Comparison of ENCODE assay signal across 16 mouse cellular contexts in genomic region chr3:22116188-22116587, GRCm38 (mm10).
"Had no signal": no experiment of that assay in that cellular context is flagged by ENCODE, and none has a peak within 500 bp of the region (broad histone marks: within the 10 kb centered on the region; RNA-seq: fewer than 3 reads in every experiment).

No protein-coding gene starts in this region.

- H3K36me3 ChIP-seq: limb, embryonic 12.5 days; lung, embryonic 15.5 days; neural tube, embryonic 15.5 days had no signal

- H3K4me3 ChIP-seq: layer of hippocampus, adult 2 months; limb, embryonic 12.5 days; liver, embryonic 13.5 days; lung, embryonic 15.5 days; midbrain, embryonic 10.5 days; neural tube, embryonic 15.5 days had no signal

- DNase-seq: kidney, adult 18-20 months; kidney, postnatal 10 days; kidney, postnatal 4 days; liver; liver, embryonic 13.5 days; liver, postnatal 0 days; lung, postnatal 36 days; retina, postnatal 1 day; right cerebral cortex, postnatal 14 days; thymus, adult 18-20 months; thymus, postnatal 14 days had no signal

- H3K9ac ChIP-seq: limb, embryonic 12.5 days; liver, embryonic 13.5 days; liver, postnatal 0 days; lung, embryonic 15.5 days; neural tube, embryonic 15.5 days had no signal

- H3K9me3 ChIP-seq: liver, embryonic 13.5 days; neural tube, embryonic 15.5 days had no signal

- H3K27me3 ChIP-seq: limb, embryonic 12.5 days; liver, embryonic 13.5 days; lung, embryonic 15.5 days; neural tube, embryonic 15.5 days had no signal

- H3K27ac ChIP-seq: layer of hippocampus, adult 2 months; limb, embryonic 12.5 days; liver, embryonic 13.5 days; lung, embryonic 15.5 days; midbrain, embryonic 10.5 days; neural tube, embryonic 15.5 days had no signal

- H3K4me2 ChIP-seq: limb, embryonic 12.5 days; liver, embryonic 13.5 days; lung, embryonic 15.5 days; neural tube, embryonic 15.5 days had no signal
